Mouse (Mus musculus): ENCODE results near the gene Col5a1.

DNA sequence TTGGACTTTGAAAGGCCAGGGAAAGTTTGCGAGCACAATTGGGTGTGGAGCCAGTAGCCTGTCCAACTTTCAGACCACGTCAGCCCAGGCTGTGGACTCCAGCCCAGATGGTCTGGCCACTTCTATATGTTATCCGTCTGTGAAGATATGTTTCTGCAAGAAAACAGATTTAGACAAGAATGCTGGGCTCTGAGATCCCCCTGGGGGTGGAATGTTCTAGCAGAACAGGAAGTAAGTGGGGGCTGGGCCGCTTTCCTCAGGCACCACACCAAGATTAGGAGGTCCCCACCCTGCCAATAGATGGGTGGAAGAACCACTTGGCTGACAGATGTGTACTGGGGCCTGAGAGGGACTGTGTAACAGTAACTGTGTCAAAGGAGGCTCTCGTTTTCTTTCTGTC lies 37.8 kb upstream of the Col5a1 start:
- TF ChIP-seq CTCF (IDR thresholded peaks at IDR 0.05): no peak
- TF ChIP-seq EP300 (IDR thresholded peaks at IDR 0.05; ENCODE audit: insufficient read depth, low read depth, low read length): peak; percentile 45; the same call in 1 of the 2 replicates

All from heart, adult 2 months (tissue).